Mouse (Mus musculus) Patski (cell line): ENCODE measurements at regions not wholly inside any gene's neighbourhood (a gene's known extent, or its start where the extent isn't known, plus 50 kb on each side); places are given as distances from the start of the nearest gene placed in this dataset.

Source experiments
- ATAC-seq: fragments of 100-300 bp; one replicate; pipeline ENCODE4 v1.8.0; 2021
- CTCF ChIA-PET: fragments of 350-600 bp; sonication (Branson Sonifier 250); formaldehyde crosslinking; loops from one replicate; lab custom pipeline; 2022; ENCODE audit warnings: inconsistent platforms; lab: Charles Lee
- POLR2A ChIA-PET: fragments of 350-600 bp; sonication (Branson Sonifier 250); formaldehyde crosslinking; loops from one replicate; lab custom pipeline; 2022; ENCODE audit warnings: antibody characterized with exemption, inconsistent platforms; lab: Charles Lee
- DNase-seq: peaks from one replicate; pipeline ENCODE4 v3.0.0-alpha.2; 2011; ENCODE audit warnings: low read depth, low spot score
- H3K27me3 ChIP-seq: fragments of 371-371 bp; one replicate; pipeline ENCODE4 v1.5.1; 2021
- CTCF ChIP-seq: fragments of 100-300 bp; IDR thresholded peaks from one replicate; pipeline ENCODE4 v1.5.1; 2021
- in situ Hi-C: fragments of 300-500 bp; cut with MboI; formaldehyde crosslinking; loops from 3 replicates; pipeline ENCODE4 v1.11.1; 2018; ENCODE audit warnings: low pct_unique_long_range_greater_than_20kb, mixed read lengths

- ChIA-PET CTCF (no interaction called here), POLR2A (no interaction called here)
- TF ChIP-seq CTCF: no peak
- ATAC-seq (no peak), DNase-seq (no peak)
- in situ Hi-C loops: no loop called here
- no peaks in the 10 kb centered on the region for H3K27me3 ChIP-seq
Observed at GRCm38 (mm10) chr12:24769156-24769555, 61.1 kb downstream of the Rrm2 start.

GRCm38 (mm10) chr12:24772807-24773206, 57.9 kb upstream of the Mboat2 start:
- no peak for ATAC-seq
- no peak for TF ChIP-seq CTCF
- no peaks in the 10 kb centered on the region for H3K27me3 ChIP-seq
- in situ Hi-C loops: no loop called here
- DNase-seq: no peak
- CTCF ChIA-PET: interaction anchor here (1.0 kb wide), 1 partner anchor 56 kb away, joined by 3 read pairs; no protein-coding TSS in a partner anchor
- POLR2A ChIA-PET: interaction anchor here (0.6 to 0.8 kb wide), 2 partner anchors 23 to 239 kb away, joined by 3 to 4 read pairs; no protein-coding TSS in a partner anchor

- H3K27me3 ChIP-seq: no peaks in the 10 kb centered on the region
- in situ Hi-C loops: no loop called here
- POLR2A ChIA-PET: interaction anchor here (0.8 kb wide), 1 partner anchor 60 kb away, joined by 3 read pairs; no protein-coding TSS in a partner anchor
- DNase-seq (no peak), ATAC-seq (no peak)
- TF ChIP-seq CTCF: no peak
- CTCF ChIA-PET: no interaction called here
Observed at GRCm38 (mm10) chr12:24777761-24778160, 52.9 kb upstream of the Mboat2 start.

GRCm38 (mm10) chr12:24778876-24779275, 51.8 kb upstream of the Mboat2 start:
- TF ChIP-seq CTCF: no peak
- ChIA-PET CTCF (no interaction called here), POLR2A (no interaction called here)
- ATAC-seq (no peak), DNase-seq (no peak)
- H3K27me3 ChIP-seq: no peaks in the 10 kb centered on the region
- in situ Hi-C loops: no loop called here

GRCm38 (mm10) chr12:24780574-24780973, 50.1 kb upstream of the Mboat2 start:
- H3K27me3 ChIP-seq: no peaks in the 10 kb centered on the region

More at GRCm38 (mm10) chr12:24780574-24780973, 50.1 kb upstream of the Mboat2 start:
- no peak for ATAC-seq
- DNase-seq: no peak
- ChIA-PET CTCF (no interaction called here), POLR2A (no interaction called here)
- in situ Hi-C loops: no loop called here
- no peak for TF ChIP-seq CTCF
